Mouse (Mus musculus): ENCODE data around the gene Cdk5rap3.

DNA sequence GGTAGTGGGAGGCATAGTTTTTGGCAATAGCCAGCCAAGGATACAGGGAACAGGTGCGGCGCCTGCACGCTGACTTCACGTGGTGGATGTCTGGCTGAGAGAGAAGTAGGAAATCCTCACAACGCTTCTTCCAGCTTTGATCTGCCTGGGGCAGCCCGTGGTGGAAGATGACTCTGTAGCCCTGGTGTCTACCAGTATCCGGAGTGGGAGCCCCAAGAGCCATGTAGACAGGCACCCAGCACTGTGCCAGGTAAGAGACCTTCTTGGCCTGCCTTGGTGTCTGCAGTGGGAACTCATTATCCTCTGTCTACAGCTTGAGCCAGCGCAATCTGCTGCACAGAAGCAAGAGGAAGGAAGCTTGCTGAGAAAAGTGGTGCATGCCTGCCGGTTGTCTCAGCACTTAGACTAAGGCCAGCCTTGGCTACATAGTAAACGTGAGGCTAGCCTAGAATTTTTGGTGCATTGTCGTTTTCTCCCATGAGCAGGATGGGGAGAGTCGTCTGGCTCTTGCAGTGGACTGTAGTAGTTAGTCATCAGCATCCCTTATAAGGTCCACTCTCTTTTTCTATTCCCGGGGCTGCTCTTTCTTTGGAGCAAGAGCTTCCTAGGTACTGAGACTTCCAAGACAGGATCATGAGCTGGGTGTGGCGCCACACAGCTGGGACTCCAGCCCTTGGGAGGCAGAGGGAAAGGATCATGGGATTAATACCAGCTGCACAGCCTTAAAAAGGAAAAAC lies 28.7 kb upstream of the Cdk5rap3 start:
- TF ChIP-seq CTCF (IDR thresholded peaks at IDR 0.05; ENCODE audit: insufficient read depth, low read length) (no peak), POLR2A (IDR thresholded peaks at IDR 0.05; ENCODE audit: borderline replicate concordance, extremely low read depth, low read depth, low read length) (no peak)
